In genomic region chr9:7766582-7766981, GRCm38 (mm10) we compare ENCODE assay signal across 1 mouse cellular context.
A peak's percentile ranks its signal among the peaks of the same experiment; 100 is the strongest.
TF ChIP-seq lines count a peak whose summit lies in the region.

No protein-coding gene starts in this region.

TF ChIP-seq in MEL, 35 proteins besides CTCF, POLR2A, EP300 and RAD21 (continued from another document):
- TF ChIP-seq ZC3H11A (IDR thresholded peaks at IDR 0.05; ENCODE audit: low read depth, low read length) = 0 out of 2 replicates have a peak, but pooled peaks have one; percentile 14
- no peak for TF ChIP-seq GABPA (IDR thresholded peaks at IDR 0.05; ENCODE audit: low read depth, low read length)
- no peak for TF ChIP-seq TAL1 (IDR thresholded peaks at IDR 0.05; ENCODE audit: low read length)
- TF ChIP-seq HCFC1 (IDR thresholded peaks at IDR 0.05; ENCODE audit: low read depth, low read length) = peak; percentile 33; the same call in 1 of the 2 replicates
- TF ChIP-seq SMC3 (IDR thresholded peaks at IDR 0.05; ENCODE audit: low read depth, low read length) = 0 out of 2 replicates have a peak, but pooled peaks have one; percentile 27
- TF ChIP-seq TCF12 (IDR thresholded peaks at IDR 0.05; ENCODE audit: low read depth, low read length) = peak; percentile 47; the same call in 1 of the 2 replicates
- TF ChIP-seq ZNF384 (IDR thresholded peaks at IDR 0.05; ENCODE audit: low read depth, low read length) = no peak
- TF ChIP-seq NELFE (IDR thresholded peaks at IDR 0.05; ENCODE audit: low read depth, low read length) = no peak
- no peak for TF ChIP-seq MEF2A (IDR thresholded peaks at IDR 0.05; ENCODE audit: extremely low read depth, insufficient replicate concordance, low read depth, low read length, poor library complexity, severe bottlenecking)
